In the genomic region with DNA sequence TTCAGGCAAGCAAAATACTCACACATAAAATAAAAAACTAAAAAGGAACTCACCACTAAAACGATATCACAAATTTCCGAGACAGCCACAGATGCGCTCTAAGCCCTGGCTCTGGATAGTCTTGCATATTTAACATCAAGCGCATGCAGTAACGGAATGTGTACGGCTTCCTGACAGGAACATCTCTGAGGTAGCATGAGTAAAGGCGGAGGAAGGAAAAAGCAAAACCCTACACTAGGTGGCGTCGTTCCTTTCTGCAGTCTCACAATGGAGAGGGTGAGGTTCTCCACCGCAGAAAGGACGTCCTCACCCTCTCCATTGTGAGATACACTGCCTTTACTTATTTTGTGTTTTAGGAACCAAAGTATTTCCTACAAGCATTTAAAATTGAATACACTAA, we compare ENCODE assay signal across 9 mouse cellular contexts. TPM values are rescaled to one million over a fixed set of nuclear protein-coding genes. Genes with fewer than 3 reads are reported as not detected.
DNase-seq lines count a peak whose midpoint lies in the region; ATAC-seq and TF ChIP-seq lines count a peak whose summit lies in the region.
"Had no signal": no experiment of that assay in that cellular context is flagged by ENCODE, and none has a peak within 500 bp of the region (broad histone marks: within the 10 kb centered on the region; RNA-seq: fewer than 3 reads in every experiment).

No protein-coding gene starts in this region.

- no peak overlapping the region for H3K27ac ChIP-seq in forebrain, postnatal 0 days (ENCODE audit: low read depth, low read length)
- no peak overlapping the region for H3K27ac ChIP-seq in forebrain, embryonic 16.5 days (ENCODE audit: low read length)
- no peak overlapping the region for H3K27ac ChIP-seq in hindbrain, embryonic 10.5 days
- H3K27ac ChIP-seq: limb, embryonic 12.5 days had no signal

- H3K27me3 ChIP-seq in forebrain, postnatal 0 days (ENCODE audit: insufficient read depth, low read length): no peaks in the 10 kb centered on the region
- H3K27me3 ChIP-seq in forebrain, embryonic 16.5 days (replicated peaks; ENCODE audit: control insufficient read depth, insufficient read depth, low read length): no peaks in the 10 kb centered on the region
- no peaks in the 10 kb centered on the region for H3K27me3 ChIP-seq in hindbrain, embryonic 10.5 days (ENCODE audit: insufficient read depth, poor library complexity, severe bottlenecking)
- H3K27me3 ChIP-seq: limb, embryonic 12.5 days had no signal

- 70% methylated on average over 11 of the region's 11 CpGs for WGBS in forebrain, postnatal 0 days
- WGBS in forebrain, embryonic 16.5 days: 72% methylated on average over 11 of the region's 11 CpGs
- WGBS in hindbrain, embryonic 10.5 days: 77% methylated on average over 11 of the region's 11 CpGs

- TF ChIP-seq CTCF in forebrain, postnatal 0 days (IDR thresholded peaks at IDR 0.05; ENCODE audit: low read depth): peak; percentile 50

- no peak overlapping the region for H3K4me3 ChIP-seq in forebrain, postnatal 0 days (ENCODE audit: low read depth, low read length)
- no peak overlapping the region for H3K4me3 ChIP-seq in forebrain, embryonic 16.5 days (replicated peaks; ENCODE audit: low read length)
- H3K4me3 ChIP-seq in hindbrain, embryonic 10.5 days: no peak overlapping the region
- H3K4me3 ChIP-seq: limb, embryonic 12.5 days had no signal

- peaks cover 11% of the 10 kb centered on the region; the same call in 1 of the 2 replicates for H3K36me3 ChIP-seq in forebrain, postnatal 0 days (ENCODE audit: insufficient read depth)
- H3K36me3 ChIP-seq in forebrain, embryonic 16.5 days (ENCODE audit: control insufficient read depth, insufficient read depth): no peaks in the 10 kb centered on the region
- peaks cover 54% of the 10 kb centered on the region for H3K36me3 ChIP-seq in hindbrain, embryonic 10.5 days

- DNase-seq in forebrain, postnatal 0 days: no peak
- DNase-seq in right cerebral cortex, postnatal 4 days: peak; percentile 24
- DNase-seq in right cerebral cortex, adult 2 months (ENCODE audit: low spot score in 2 of 2): no peak
- DNase-seq in embryo, embryonic 11 days: peak; percentile 41
- peak; percentile 32 for DNase-seq in retina, postnatal 1 day
- no peak for DNase-seq in kidney, adult 9 months
- DNase-seq in hindbrain, embryonic 10.5 days (ENCODE audit: low spot score): no peak

- no peak for ATAC-seq in forebrain, postnatal 0 days
- no peak for ATAC-seq in forebrain, embryonic 16.5 days

- no peaks in the 10 kb centered on the region for H3K4me1 ChIP-seq in forebrain, postnatal 0 days (ENCODE audit: insufficient read depth)
- H3K4me1 ChIP-seq in forebrain, embryonic 16.5 days (replicated peaks; ENCODE audit: control insufficient read depth, insufficient read depth, low read length): no peaks in the 10 kb centered on the region
- no peaks in the 10 kb centered on the region for H3K4me1 ChIP-seq in hindbrain, embryonic 10.5 days (replicated peaks)
- H3K4me1 ChIP-seq: limb, embryonic 12.5 days had no signal

- H3K4me2 ChIP-seq in forebrain, postnatal 0 days (ENCODE audit: low read depth): no peak overlapping the region
- no peak overlapping the region for H3K4me2 ChIP-seq in forebrain, embryonic 16.5 days (ENCODE audit: low read length)
- H3K4me2 ChIP-seq: limb, embryonic 12.5 days had no signal

- no peak overlapping the region for H3K9ac ChIP-seq in forebrain, postnatal 0 days
- no peak overlapping the region for H3K9ac ChIP-seq in forebrain, embryonic 16.5 days (replicated peaks; ENCODE audit: low read depth, low read length)
- H3K9ac ChIP-seq: limb, embryonic 12.5 days had no signal

- no peaks in the 10 kb centered on the region for H3K9me3 ChIP-seq in forebrain, postnatal 0 days (ENCODE audit: low read length)
- H3K9me3 ChIP-seq in forebrain, embryonic 16.5 days (ENCODE audit: control insufficient read depth, low read length): no peaks in the 10 kb centered on the region
- no peaks in the 10 kb centered on the region for H3K9me3 ChIP-seq in hindbrain, embryonic 10.5 days
- H3K9me3 ChIP-seq: limb, embryonic 12.5 days had no signal

RNA-seq across cellular contexts. Expression of a gene that starts 8.4 kb away (rescaled TPM):
- 5.3 and 7.5 TPM in 2 replicates for total RNA-seq in forebrain, postnatal 0 days (2014; rRNA removed)
- polyA plus RNA-seq in forebrain, postnatal 0 days (2015; fragmentation: Nextera tagmentation; extraction: Ambion mirVana): 1.8 and 3.2 TPM in 2 replicates
- 10.6 and 11.6 TPM in 2 replicates for polyA plus RNA-seq in forebrain, embryonic 16.5 days (2015; fragmentation: Nextera tagmentation; extraction: Ambion mirVana)
- 11.0 and 14.5 TPM in 2 replicates for polyA plus RNA-seq in hindbrain, embryonic 10.5 days (2016; fragmentation: Nextera tagmentation; extraction: Ambion mirVana)

RNA-seq across cellular contexts. Expression of a gene that starts 53.4 kb away (rescaled TPM):
- 83.7 and 87.4 TPM in 2 replicates for total RNA-seq in forebrain, postnatal 0 days (2014; rRNA removed)
- polyA plus RNA-seq in forebrain, postnatal 0 days (2015; fragmentation: Nextera tagmentation; extraction: Ambion mirVana): 155 and 160 TPM in 2 replicates
- 117 and 124 TPM in 2 replicates for polyA plus RNA-seq in forebrain, embryonic 16.5 days (2015; fragmentation: Nextera tagmentation; extraction: Ambion mirVana)
- 104 and 116 TPM in 2 replicates for polyA plus RNA-seq in hindbrain, embryonic 10.5 days (2016; fragmentation: Nextera tagmentation; extraction: Ambion mirVana)

Comparison
In these comparisons a context has a peak if more than half of its experiments do, and no peak if none do; other contexts are left out.
1. DNase-seq: peak in right cerebral cortex, postnatal 4 days (single experiment), embryo, embryonic 11 days (single experiment) and retina, postnatal 1 day (single experiment); none in forebrain, postnatal 0 days (single experiment), right cerebral cortex, adult 2 months (0 of 2), kidney, adult 9 months (single experiment) and hindbrain, embryonic 10.5 days (single experiment).